Mouse (Mus musculus) myocyte (in vitro differentiated cells): Measurements from ENCODE around the gene Rxra.

Source experiments
- CEBPB ChIP-seq: IDR thresholded peaks from 2 replicates; pipeline ENCODE4 v1.6.1; 2011; ENCODE audit warnings: mild to moderate bottlenecking, moderate library complexity; ENCODE audit not compliant: poor library complexity, insufficient read depth, severe bottlenecking
- E2F4 ChIP-seq: IDR thresholded peaks from one replicate; pipeline ENCODE4 v1.6.1; 2011; ENCODE audit warnings: mild to moderate bottlenecking, control low read depth, moderate library complexity; ENCODE audit not compliant: insufficient read depth
- MAX ChIP-seq: IDR thresholded peaks from one replicate; pipeline ENCODE4 v1.6.1; 2011; ENCODE audit warnings: low read depth, mild to moderate bottlenecking, control low read depth
- MYOD1 ChIP-seq, 3 experiments: IDR thresholded peaks; one replicate each; pipeline ENCODE4 v1.6.1; 2011; ENCODE audit warnings: control low read depth in 2 of 3, low read depth in 2 of 3, mild to moderate bottlenecking in 2 of 3, moderate library complexity in 1 of 3; ENCODE audit not compliant: insufficient read length in 2 of 3, control insufficient read depth in 1 of 3
- MYOG ChIP-seq, 3 experiments: IDR thresholded peaks; one replicate each; pipeline ENCODE4 v1.6.1; 2011; ENCODE audit warnings: control low read depth in 2 of 3, low read depth in 2 of 3, mild to moderate bottlenecking in 2 of 3; ENCODE audit not compliant: insufficient read length in 2 of 3, control insufficient read depth in 1 of 3, insufficient read depth in 1 of 3
- POLR2A ChIP-seq: IDR thresholded peaks from one replicate; pipeline ENCODE4 v1.6.1; 2011; ENCODE audit warnings: low read depth, mild to moderate bottlenecking, control low read depth, moderate library complexity; ENCODE audit not compliant: insufficient read length
- POLR2AphosphoS2 ChIP-seq: IDR thresholded peaks from one replicate; pipeline ENCODE4 v1.6.1; 2011; ENCODE audit warnings: low read depth, control low read depth; ENCODE audit not compliant: insufficient read length
- REST ChIP-seq: IDR thresholded peaks from one replicate; pipeline ENCODE4 v1.6.1; 2011; ENCODE audit warnings: mild to moderate bottlenecking, control low read depth, moderate library complexity; ENCODE audit not compliant: insufficient read depth, insufficient read length
- SRF ChIP-seq: IDR thresholded peaks from one replicate; pipeline ENCODE4 v1.6.1; 2011; ENCODE audit warnings: low read depth; ENCODE audit not compliant: control insufficient read depth, insufficient read length
- TCF3 ChIP-seq: IDR thresholded peaks from one replicate; pipeline ENCODE4 v1.6.1; 2011; ENCODE audit warnings: low read depth, control low read depth; ENCODE audit not compliant: insufficient read length
- USF1 ChIP-seq: IDR thresholded peaks from one replicate; pipeline ENCODE4 v1.6.1; 2011; ENCODE audit warnings: low read depth, mild to moderate bottlenecking, control low read depth, moderate library complexity

DNA sequence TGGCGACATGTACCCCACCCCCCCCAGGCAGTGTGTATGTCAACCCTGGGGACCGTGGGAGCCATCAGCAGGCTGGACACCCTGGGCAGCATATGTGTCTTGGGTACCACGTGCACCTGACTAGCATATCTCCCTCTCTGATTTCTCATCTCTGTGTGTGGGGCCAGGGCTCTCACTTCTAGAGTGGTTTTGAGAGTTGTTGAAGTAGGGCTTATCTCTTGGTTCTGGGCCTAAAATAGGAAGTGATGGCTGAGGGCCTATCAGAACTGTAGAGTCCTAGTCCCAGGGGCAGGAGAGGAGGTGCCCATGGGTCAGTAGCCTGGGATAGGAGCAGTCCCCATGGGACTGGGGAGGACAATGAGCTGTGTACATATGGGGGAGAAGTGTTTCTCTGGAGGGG lies 16.4 kb downstream of the Rxra start:
- TF ChIP-seq POLR2A (no peak), CEBPB (no peak), POLR2AphosphoS2 (no peak), MAX (no peak), MYOG (IDR thresholded peaks at IDR 0.05; ENCODE audit: control insufficient read depth in 1 of 3, insufficient read depth in 1 of 3, insufficient read length in 2 of 3, low read depth in 2 of 3) (no peak), E2F4 (no peak), USF1 (no peak), TCF3 (no peak), MYOD1 (IDR thresholded peaks at IDR 0.05; ENCODE audit: control insufficient read depth in 1 of 3, insufficient read length in 2 of 3, low read depth in 2 of 3) (no peak), REST (no peak), SRF (no peak)
